Mouse (Mus musculus) layer of hippocampus, postnatal 36 days (tissue): Measurements from ENCODE around the gene Hoxc5. TPM values are rescaled to one million over a fixed set of nuclear protein-coding genes. Genes with fewer than 3 reads are reported as not detected.

Experiments used
- DNase-seq, 2 experiments: peaks; one replicate each; pipeline ENCODE4 v3.0.0; 2022
- total RNA-seq, 2 experiments: library from RNA; stranded (reverse); gene quantifications; 2 replicates each; pipeline ENCODE4 v1.2.3; 2021

Gene Hoxc5
- total RNA-seq, 2 experiments from 2014 or later, result not detected

- DNase-seq, result no peak
Observed at GRCm38 (mm10) chr15:102967511-102968397, 511 bp downstream of the Hoxc5 start.

- DNase-seq, result no peak
Observed at GRCm38 (mm10) chr15:102969296-102969695, 2.1 kb downstream of the Hoxc5 start.

GRCm38 (mm10) chr15:102970740-102971139, 3.5 kb downstream of the Hoxc5 start:
- DNase-seq, result no peak

DNA sequence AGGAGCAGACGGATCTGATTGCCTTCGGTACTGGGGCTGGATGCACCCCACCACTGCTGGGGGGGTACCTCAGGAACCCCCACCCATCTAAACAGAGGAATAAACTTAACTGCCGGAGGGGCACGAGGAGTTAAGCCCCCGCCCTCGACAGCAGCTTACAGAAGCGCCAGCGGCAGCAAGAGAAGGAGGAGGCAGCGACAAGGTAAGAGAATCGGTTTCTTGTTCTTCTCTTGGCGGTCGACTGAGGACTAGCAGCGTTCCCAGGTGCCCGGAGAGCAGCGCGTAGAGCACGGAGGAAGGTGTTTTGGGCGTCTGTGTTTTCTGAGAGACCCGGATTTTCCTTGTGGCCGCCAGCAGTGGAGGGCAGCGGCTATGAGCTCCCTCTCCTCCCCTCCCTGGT, 5.0 kb downstream of the Hoxc5 start:
- no peak for DNase-seq

DNA sequence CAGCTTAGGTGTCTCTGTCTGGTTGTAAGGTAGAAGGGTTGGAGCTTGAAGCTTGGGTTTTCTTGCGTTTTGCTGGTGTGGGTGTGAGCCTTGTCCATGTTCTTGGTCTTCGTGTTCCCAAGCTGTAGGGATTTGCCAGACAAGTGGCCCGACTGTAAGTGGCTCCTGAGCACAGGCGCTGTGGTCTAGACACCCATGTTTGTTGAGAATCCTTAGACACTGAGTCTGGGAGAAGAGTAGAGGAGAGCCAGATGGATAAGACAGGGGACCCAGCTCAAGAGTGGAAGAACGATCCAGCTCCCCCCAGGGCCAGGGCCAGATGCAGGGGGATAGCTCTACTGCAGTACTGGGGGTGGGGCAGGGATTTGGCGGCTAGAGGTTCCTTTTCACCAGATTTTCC, 5.5 kb downstream of the Hoxc5 start:
- no peak for DNase-seq

DNA sequence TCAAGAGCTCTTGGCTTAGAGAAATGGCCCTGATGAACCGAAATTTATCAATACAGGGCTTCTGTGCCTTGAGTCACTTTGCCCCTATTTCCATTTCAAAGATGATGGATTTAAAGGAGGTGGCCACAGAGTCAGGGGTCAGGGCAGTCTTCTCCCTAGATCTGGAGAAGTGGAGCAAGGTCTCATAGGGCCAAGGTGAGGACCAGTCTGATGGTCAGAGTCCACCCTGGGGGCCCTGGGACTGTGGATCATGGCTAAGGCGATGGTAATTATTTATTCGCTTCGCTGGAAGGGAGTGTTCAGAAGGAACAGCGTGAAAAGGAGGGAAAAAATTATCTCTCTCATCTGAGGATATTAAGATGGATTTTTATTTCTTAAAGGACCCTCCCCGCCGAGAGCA, 7.8 kb downstream of the Hoxc5 start:
- no peak for DNase-seq

DNA sequence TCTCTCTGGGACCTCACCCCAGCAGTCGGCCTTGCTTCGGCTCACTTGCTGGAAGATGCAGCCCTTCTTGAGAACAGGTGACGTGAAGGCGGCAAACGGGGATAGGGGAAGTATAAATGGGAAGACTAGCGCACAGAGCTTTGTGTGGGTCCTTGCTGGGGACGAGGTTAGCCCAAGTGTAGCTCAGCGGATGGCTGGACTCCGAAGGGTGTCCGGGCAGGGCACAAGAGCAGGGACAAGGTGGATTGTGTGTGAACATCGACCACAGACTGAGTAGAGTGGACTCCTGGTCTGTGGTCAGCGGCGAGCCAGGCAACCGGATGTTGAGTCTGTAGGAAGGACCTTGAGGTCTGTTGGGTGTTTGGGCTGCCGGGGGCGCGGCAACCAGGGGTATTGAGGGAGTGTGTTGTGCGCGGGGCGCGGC, 8.5 kb downstream of the Hoxc5 start:
- DNase-seq, result no peak

DNA sequence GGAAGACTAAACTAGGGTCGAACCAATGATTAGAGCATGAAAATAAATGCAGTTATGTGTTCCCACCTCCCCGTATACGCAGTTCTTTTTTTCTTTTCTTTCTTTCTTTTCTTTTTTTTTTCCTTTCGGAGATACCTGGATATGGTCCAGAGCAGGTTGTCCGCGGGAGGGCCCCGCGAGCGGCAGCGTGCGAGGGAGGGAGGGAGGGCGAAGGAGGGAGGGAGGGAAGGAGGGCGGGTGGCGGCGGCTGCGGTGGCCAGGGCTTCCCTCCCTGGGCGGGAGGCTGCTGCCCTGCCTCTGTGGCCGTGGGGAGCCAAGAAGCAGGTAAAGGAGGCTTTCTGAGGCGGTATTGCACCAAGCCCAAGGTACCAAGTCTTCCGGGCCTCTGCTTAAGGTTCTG, 8.9 kb downstream of the Hoxc5 start, which contains the start of gene Hoxc9:
Hoxc9 (plus strand) TSS at position 269 of the 400 bp plus-strand sequence.
- no peak for DNase-seq

GRCm38 (mm10) chr15:102976631-102977422, 9.6 kb downstream of the Hoxc5 start:
- DNase-seq, result no peak

DNA sequence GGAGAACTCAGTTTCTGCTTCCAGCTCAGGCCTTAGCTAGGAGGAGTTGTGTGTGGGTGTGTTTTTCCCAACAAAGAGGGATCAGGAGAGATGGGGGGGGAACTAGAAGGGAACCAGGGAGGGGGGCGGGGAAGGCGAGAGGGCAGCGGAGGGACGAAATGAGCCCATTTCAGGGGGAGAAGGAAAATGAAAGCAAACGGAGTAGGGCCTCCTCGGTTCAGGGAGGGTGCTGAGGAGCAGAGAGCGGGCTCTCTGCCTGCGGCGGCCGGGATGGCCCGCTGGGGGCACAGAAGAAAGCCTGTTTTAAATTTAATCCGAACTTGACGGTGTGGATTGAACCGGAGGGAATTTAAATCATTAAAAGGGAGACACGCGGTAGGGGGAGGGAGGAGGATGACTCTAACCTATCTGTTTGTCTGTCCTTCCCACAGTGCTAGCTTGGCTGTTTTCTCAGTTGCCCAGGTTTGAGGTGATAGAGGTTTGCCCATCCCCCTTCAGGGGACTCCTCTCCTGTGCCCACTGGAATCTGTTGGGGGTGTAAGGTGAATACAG, 10.3 kb downstream of the Hoxc5 start:
- no peak for DNase-seq

- no peak for DNase-seq
Observed at GRCm38 (mm10) chr15:102978615-102979515, 11.6 kb downstream of the Hoxc5 start.

- DNase-seq, result no peak
Observed at GRCm38 (mm10) chr15:102979936-102980335, 12.7 kb downstream of the Hoxc5 start.

DNA sequence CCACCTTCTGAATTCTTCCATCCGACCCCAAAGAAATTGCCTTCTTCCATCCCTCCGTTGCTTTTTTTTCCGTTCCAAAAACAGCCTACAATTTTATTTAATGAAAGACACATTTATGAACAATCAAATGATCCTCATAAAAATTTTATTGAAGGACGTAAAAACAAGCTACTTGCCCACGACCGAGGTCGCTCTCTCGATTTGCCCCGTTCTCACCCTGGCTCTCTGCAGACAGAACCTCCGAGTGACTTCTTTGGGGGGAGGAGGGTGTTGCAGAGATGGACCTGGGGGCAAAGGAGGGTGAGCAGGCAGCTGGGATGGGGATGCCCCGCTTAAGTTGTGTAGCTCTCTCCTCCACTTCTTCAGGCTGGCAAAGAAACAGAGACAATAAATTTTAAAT, 13.1 kb downstream of the Hoxc5 start:
- no peak for DNase-seq

GRCm38 (mm10) chr15:102980912-102981311, 13.7 kb downstream of the Hoxc5 start:
- DNase-seq, result no peak

GRCm38 (mm10) chr15:102981379-102982288, 14.4 kb downstream of the Hoxc5 start:
- DNase-seq, result no peak

- no peak for DNase-seq
Observed at GRCm38 (mm10) chr15:102983716-102984115, 16.5 kb downstream of the Hoxc5 start.

- no peak for DNase-seq
Observed at GRCm38 (mm10) chr15:102984521-102984920, 17.3 kb downstream of the Hoxc5 start.

DNA sequence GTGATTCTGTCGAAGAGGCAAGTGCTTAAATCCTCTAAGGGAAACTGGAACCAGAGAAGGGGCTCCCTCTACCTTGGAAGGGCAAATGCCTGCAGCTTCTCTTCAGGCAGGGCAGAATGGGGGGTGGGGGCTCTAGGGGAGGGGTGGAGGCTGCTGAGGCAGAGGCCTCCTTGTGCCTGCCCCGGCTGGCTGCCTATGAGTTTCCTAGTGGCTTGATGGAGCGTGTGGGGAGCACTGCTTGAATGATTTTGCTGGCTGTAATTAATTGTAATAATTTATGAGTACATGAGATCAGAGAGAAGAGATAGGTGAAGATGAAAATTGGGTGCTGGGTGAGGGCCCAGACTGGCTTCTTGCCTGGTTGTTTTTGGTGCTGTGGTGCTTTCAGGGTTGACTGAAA, 17.7 kb downstream of the Hoxc5 start:
- DNase-seq, result no peak

DNA sequence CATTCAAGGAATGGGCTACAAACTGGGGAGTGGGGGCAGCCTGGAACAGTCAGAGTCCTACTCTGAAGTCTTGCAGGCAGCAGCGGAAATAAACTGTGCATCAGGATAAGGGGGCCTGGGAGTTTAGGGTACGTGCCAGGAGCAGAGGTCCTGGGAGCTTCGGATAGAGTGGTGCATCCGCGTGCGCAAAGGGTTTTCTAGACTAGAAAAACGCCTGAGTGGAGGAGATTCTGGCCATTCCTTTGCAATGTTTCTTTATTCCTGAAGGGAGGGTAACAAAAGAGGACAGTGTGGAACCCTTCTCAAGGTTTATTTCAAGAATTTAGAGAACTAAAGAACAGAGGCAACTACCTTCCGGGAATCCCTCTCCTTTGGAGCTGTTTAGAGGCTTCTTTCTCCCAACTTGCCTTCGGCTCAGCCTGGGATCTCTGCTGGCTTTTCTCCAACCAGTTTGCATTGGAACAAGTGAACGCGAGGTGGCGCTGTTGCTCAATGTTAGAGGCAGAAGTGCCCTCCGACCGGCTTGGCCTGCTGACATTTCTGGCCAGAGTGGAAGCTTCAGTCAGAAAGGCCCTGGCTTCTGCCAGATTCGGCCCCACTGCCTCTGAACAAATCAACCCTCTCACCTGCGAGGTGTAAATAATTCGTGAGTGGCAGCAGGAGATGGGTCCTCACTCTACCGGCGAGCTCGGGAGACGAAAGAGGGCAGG, 20.0 kb downstream of the Hoxc5 start:
- peak; percentile 69 to 81 for DNase-seq

DNA sequence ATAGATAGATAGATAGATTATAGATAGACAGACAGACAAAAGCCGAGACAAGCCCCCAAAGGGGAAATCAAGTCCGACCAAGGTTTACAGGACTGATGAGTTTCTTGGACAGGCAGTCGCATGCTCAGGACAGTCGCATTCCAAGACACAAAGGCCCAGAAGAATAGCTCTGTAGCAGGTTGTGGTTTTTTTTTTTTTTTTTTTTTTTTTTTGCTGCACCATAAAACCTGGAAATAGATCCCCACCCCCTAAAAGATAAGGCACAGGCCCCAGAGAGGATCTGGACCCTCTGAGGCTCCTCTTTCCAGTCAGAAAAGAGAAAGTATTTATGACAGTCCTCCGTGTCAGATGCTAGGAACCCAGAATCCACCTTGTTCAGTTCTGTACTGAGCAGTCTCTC, 20.8 kb downstream of the Hoxc5 start:
- no peak for DNase-seq
